Mouse (Mus musculus) splenic B cell, adult 2 months (primary cell): Measurements from ENCODE around the gene Ap4s1.

Experiments
- DNase-seq: peaks from one replicate; pipeline ENCODE4 v3.0.0-alpha.2; 2011; ENCODE audit warnings: low read depth, low spot score
- H3K27me3 ChIP-seq: 2 replicates; pipeline ENCODE4 v1.6.1; 2012; ENCODE audit warnings: mild to moderate bottlenecking, low read length, moderate library complexity, mixed read lengths; ENCODE audit not compliant: control insufficient read depth, poor library complexity, insufficient read depth, severe bottlenecking
- H3K36me3 ChIP-seq: 2 replicates; pipeline ENCODE4 v1.6.1; 2012; ENCODE audit warnings: mild to moderate bottlenecking, low read length, moderate library complexity, mixed read lengths; ENCODE audit not compliant: control insufficient read depth, poor library complexity, insufficient read depth, severe bottlenecking

Gene Ap4s1

GRCm38 (mm10) chr12:51693419-51693818, 2.6 kb downstream of the Ap4s1 start:
- no peaks in the 10 kb centered on the region for H3K27me3 ChIP-seq
- H3K36me3 ChIP-seq, result peaks cover 2% of the 10 kb centered on the region; the same call in 1 of the 2 replicates
- DNase-seq, result no peak

DNA sequence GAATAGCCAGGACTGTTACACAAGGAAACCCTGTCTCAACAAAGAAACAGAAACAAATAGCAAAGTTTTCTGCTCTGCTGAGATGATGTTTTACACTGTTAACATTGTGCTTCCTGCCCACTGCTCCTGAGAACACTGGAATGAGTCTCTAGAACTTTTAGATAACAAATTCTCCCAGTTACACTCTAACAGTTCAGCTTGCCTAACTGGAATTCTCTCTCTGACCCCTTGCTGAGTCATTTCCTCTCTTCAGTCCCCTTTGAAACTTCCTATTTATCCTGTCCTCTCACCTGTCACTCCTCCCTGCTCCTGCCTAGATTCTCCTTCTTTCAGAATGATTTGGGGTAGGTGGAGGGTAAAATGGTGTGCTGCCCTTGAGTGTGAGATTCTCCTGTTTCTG, 3.3 kb downstream of the Ap4s1 start:
- Histone ChIP-seq H3K27me3 (no peaks in the 10 kb centered on the region), H3K36me3 (peaks cover 2% of the 10 kb centered on the region; the same call in 1 of the 2 replicates)
- no peak for DNase-seq

DNA sequence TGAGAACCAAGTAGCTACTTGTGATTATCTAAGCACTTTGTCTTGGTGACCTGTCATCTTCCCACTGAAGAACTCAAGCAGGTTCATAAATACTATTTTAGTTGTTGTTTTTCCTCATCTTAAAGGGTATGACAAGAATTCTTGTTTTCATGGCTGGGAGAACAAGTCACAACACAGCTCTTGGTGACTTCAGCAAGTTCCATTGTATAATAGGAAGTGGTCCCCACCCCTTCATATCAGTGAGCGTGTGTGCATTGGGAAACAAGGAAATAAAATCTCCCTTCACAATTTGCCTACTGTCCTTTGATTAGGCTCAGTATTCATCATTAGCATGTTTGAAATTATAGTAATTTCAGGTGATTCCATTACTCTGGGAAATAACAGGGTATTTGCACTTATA, 4.1 kb downstream of the Ap4s1 start:
- DNase-seq, result no peak
- Histone ChIP-seq H3K36me3 (peaks cover 2% of the 10 kb centered on the region; the same call in 1 of the 2 replicates), H3K27me3 (no peaks in the 10 kb centered on the region)

DNA sequence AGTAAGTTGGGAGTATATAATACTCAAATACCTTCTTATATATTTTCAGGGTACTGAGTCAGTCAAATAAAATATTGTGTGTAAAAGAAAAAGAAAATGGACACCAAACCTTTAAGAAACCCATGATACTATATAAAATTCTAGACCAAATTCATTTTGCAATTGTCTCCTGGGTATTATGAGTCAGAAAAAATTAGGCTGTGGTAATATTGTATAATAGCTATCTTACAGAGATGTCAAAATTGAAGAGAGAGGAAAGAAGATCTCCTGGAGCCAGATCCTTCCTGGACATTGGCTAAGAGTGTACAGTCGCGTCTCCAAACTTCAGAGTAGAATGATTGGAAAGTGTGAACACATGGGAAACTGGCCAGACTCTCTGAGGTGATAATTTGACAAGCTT, 5.3 kb downstream of the Ap4s1 start:
- Histone ChIP-seq H3K36me3 (peaks cover 2% of the 10 kb centered on the region; the same call in 1 of the 2 replicates), H3K27me3 (no peaks in the 10 kb centered on the region)
- DNase-seq, result no peak

DNA sequence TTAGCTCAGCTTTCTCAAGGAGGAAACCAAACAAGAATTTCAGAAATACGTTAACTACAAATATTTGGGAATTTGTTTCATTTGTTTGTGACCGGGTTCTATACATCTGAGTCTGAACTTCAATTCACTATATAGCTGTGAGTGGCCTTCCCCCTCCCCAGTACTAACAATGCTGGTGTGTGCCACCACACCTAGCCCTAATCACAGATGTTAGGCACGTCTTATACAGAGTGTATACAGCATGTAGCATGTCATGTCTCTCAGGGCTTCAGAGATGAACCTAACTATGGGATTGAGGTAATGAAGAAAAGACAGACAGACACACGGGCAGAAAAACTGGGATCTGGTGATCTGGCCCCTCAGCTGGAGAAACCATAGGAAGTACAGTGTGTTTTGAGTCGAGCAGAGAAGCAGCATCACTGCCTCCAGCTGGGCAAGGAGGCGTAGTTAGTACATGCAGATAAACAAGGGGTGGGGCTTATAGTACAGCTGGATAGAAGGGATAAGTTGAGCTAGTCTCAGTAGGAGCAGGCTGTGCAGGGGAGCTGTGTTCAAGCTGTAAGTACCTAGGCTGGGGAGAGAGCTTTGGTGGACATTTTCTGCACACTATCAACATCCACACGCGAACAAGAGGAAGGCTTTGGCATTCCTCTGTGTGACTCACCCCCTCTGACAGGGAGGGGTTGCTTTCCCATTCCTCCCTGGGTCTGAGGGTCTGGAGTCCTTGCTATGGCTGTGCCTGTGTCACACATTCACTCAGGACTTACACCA, 9.0 kb downstream of the Ap4s1 start:
- no peak for DNase-seq
- Histone ChIP-seq H3K27me3 (no peaks in the 10 kb centered on the region), H3K36me3 (peaks cover 2% of the 10 kb centered on the region; the same call in 1 of the 2 replicates)

GRCm38 (mm10) chr12:51701723-51702122, 10.9 kb downstream of the Ap4s1 start:
- peak; percentile 47 for DNase-seq
- Histone ChIP-seq H3K27me3 (no peaks in the 10 kb centered on the region), H3K36me3 (peaks cover 2% of the 10 kb centered on the region)

DNA sequence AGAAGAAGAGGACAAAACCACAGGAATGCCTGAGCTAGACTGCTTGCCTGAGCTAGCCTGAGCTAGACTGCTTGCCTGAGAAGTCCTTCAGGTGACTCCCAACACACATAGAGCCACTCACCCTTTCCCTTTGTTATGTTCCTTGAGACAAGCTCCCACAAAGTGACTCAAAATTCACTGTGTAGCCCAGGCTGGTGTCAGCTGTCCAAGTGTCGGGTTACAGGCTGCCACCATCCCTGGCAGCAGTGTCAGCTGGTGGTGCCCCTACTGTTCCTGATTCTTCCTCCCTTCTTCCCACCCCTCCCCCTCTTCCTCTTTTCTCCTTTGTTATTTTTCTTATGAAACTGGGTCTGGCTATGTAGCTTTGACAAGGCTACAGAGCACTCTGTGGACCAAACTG, 13.0 kb downstream of the Ap4s1 start:
- H3K36me3 ChIP-seq, result no peaks in the 10 kb centered on the region; the same call in 1 of the 2 replicates
- DNase-seq, result no peak
- H3K27me3 ChIP-seq, result no peaks in the 10 kb centered on the region

DNA sequence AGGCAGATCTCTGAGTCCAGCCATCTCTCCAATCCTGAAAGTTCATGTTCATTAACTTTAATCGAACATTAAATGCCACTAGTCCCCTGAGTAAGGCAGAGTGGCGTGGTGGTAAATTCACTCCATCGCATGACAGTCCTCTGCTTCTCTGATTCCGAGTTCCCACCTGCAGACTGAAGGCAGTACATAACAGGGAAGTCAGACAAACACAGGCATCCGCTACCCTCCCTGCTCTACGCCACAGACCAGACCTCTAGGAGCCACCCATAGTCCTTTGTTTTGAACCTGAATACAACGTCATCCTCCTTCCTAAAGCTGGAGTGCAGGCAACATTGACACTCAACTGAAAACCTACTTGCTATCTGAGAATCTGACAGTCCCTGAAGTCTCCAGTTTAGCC, 13.7 kb downstream of the Ap4s1 start:
- Histone ChIP-seq H3K27me3 (no peaks in the 10 kb centered on the region), H3K36me3 (no peaks in the 10 kb centered on the region; the same call in 1 of the 2 replicates)
- no peak for DNase-seq

- no peak for DNase-seq
- H3K36me3 ChIP-seq, result no peaks in the 10 kb centered on the region; the same call in none of the 2 replicates
- no peaks in the 10 kb centered on the region for H3K27me3 ChIP-seq
These were observed 14.9 kb downstream of the Ap4s1 start for GRCm38 (mm10) chr12:51705778-51706177.

DNA sequence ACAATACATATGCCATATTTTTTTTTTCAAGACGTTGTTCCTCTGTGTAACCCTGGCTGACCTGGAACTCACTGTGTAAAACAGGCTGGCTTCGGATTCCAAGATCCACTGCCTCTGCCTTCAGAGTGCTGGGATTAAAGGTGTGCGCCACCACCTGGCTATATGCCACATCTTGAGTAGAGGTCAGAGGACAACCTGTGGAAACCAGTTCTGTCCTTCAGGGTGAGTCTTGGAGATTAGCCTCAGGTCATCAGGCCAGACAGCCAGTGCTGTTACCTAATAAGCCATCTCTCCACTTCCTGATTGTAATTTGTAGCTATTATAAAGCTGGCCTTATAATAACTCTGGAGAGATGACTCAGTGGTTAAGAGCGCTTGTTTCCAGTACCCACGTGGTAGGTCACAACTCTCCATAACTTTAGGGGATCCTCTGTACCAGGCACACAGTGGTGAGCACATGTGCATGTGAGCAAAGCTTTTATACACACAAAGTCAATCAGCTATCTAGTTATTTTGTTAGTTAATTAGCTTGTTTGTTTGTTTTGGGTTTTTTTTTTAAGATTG, 15.9 kb downstream of the Ap4s1 start:
- DNase-seq, result no peak
- Histone ChIP-seq H3K36me3 (no peaks in the 10 kb centered on the region; the same call in none of the 2 replicates), H3K27me3 (no peaks in the 10 kb centered on the region)

DNA sequence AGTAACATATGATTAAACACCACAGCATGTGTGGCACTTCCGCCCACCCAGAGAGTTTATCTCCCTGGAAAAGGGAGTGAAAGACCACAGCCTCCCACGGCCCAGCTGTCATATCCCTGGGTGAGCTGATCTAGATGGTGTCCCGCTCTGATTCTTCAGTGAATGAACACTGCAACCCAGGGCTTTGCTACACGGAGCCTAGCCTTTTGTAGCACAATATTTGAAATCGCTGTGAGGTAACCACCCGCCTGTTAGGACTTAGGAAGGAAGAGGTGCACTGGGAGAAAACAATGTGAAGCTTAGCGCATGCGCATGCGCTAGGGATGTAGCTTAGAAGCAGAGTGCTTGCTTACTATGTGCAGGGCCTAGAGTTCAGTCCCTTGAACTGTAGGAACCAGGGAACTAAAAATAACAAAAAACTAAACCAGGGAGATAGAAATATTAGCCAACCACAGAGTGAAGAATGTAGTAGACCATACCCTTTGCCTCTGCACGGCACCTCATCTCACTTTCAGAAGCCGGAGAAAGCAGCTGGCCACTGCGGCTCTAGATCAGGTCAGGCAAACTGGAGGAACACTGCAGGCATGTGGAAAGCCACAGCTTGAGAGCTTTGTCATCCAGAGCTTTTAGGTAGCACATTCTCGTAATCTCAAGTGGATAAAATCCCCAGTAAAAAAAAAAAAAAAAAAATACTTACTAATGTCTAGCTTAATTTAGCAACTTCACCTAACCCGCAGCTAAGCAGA, 18.3 kb downstream of the Ap4s1 start:
- H3K36me3 ChIP-seq, result no peaks in the 10 kb centered on the region; the same call in none of the 2 replicates
- no peak for DNase-seq
- no peaks in the 10 kb centered on the region for H3K27me3 ChIP-seq

- Histone ChIP-seq H3K27me3 (no peaks in the 10 kb centered on the region), H3K36me3 (no peaks in the 10 kb centered on the region; the same call in none of the 2 replicates)
- DNase-seq, result no peak
These were observed 18.9 kb downstream of the Ap4s1 start for GRCm38 (mm10) chr12:51709741-51710140.

- H3K36me3 ChIP-seq, result no peaks in the 10 kb centered on the region; the same call in none of the 2 replicates
- H3K27me3 ChIP-seq, result no peaks in the 10 kb centered on the region
- no peak for DNase-seq
These were observed 19.3 kb downstream of the Ap4s1 start for GRCm38 (mm10) chr12:51710154-51710553.

DNA sequence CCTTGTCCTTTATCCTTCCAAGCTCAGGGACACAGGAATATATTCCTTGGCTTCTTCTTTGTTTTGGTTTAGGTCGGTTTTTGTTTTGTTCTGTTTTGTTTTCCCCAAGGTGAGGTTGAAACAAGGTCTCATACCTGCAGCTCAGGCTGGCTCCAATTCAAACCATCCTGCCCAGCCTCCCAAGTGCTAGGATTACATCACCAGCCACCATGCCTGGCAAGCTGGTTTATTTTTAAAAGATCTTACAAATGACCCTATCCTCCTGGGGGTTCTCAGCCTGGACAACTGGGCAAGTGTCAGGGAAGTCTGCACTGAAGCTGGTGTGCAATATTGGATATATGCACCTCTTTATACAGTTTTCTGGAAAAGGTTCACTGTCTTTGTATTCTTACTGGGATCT, 21.9 kb downstream of the Ap4s1 start:
- Histone ChIP-seq H3K36me3 (no peaks in the 10 kb centered on the region; the same call in 1 of the 2 replicates), H3K27me3 (no peaks in the 10 kb centered on the region)
- DNase-seq, result no peak

DNA sequence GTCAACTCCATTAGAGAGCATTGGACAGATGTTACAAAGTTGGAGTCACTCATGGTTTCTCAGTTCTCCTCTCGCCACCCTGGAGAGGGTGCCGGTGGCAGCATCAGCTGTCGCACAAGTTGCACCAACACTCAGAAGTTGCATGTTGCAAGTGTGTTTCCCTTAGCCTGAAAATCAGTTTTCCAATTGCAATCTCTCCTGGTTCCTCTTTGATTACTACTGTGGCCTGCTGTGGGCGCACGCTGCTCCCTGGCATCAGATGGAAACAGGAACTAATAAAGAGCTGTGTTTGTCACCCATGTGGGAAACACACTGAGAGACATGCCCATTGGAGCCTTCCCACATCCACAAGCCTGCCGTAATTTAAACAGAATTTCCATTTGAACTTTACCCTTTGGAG, 27.8 kb downstream of the Ap4s1 start:
- H3K27me3 ChIP-seq, result no peaks in the 10 kb centered on the region
- H3K36me3 ChIP-seq, result peaks cover under 1% of the 10 kb centered on the region; the same call in 1 of the 2 replicates
- DNase-seq, result no peak
